Mouse (Mus musculus) retina, postnatal 7 days (tissue): ENCODE measurements around the gene Wdr6.

Experiments used
- DNase-seq: peaks from one replicate; pipeline ENCODE4 v3.0.0-alpha.2; 2012; ENCODE audit warnings: low read depth, low spot score

The Wdr6 gene

GRCm38 (mm10) chr9:108525400-108525799, 53.1 kb downstream of the Wdr6 start:
- DNase-seq, result no peak

DNA sequence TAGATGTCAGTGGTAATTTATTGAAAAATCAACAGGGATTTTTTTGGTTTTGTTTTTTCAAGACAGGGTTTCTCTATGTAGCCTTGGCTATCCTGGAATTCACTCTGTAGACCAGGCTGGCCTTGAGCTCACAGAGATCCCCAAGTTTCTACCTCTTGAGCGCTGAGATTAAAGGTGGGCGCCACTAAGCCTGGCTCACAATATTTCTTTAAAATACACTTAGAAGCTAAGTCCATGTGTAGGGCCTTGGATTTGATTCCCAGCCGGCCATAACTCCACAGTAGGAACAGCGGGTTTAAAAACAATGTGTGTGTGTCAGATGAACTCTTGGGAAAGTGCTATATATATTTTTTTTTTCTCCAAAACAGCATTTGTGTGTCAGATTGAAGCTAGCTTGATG, 55.2 kb downstream of the Wdr6 start:
- DNase-seq, result no peak
